Mouse (Mus musculus): ENCODE results near the gene Mrrf.

DNA sequence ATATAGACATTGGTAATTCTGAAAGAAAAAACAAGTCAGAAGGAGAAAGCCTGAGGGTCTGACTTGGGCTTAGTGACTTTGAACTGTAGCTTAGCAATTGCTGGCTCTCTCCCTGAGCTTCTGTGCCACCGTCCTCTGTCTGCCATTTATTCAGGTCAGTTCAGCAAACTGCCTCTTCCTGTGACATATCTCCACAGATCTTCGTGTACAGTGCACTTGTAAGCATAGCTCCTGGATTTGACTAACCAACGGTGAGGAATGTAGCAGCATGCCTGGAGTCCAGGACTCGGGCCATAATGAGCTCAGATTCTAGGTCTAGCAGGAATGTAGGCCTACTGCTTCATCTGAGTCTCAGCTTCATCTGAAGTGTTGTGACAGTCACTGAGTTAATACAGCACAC lies 33.0 kb downstream of the Mrrf start:
- TF ChIP-seq CTCF (conservative IDR thresholded peaks at IDR 0.05; ENCODE audit: insufficient read depth, insufficient read length, low read depth, low read length) (no peak), POLR2A (IDR thresholded peaks at IDR 0.05; ENCODE audit: low read depth, low read length) (no peak)

Measured in kidney, adult 2 months (tissue).